Mouse (Mus musculus) CH12.LX (cell line): ENCODE data around the gene Nkx3-2.

Experiments used
- EP300 ChIP-seq: IDR thresholded peaks from 2 replicates; pipeline ENCODE4 v1.6.1; 2011; ENCODE audit warnings: low read length, improper control_type of control experiment
- RCOR1 ChIP-seq: conservative IDR thresholded peaks from 2 replicates; pipeline ENCODE4 v1.6.1; 2012; ENCODE audit warnings: low read depth, mild to moderate bottlenecking, inconsistent platforms, low read length, improper control_type of control experiment

DNA sequence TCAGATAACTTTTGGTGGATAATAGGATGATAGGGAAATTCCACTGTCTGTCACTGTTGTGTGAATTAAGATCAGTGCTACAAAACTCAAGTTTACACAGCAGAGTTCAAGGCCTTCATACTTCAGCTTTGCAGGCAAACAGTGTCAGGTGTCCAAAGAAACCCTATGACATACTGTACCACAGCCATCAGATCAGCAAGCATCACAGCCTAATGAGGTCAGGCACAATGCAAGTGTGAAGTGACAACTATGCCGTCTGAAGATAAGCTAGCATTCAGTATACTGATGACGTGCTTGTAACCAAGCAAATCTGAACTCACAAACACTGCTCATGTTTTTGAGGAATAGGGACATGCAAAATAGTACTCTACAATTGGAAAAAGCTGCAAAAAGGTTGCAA, 43.1 kb upstream of the Nkx3-2 start:
- TF ChIP-seq RCOR1, result no peak
- TF ChIP-seq EP300, result no peak
